17 mouse cellular contexts compared by ENCODE assay signal in the genomic region with DNA sequence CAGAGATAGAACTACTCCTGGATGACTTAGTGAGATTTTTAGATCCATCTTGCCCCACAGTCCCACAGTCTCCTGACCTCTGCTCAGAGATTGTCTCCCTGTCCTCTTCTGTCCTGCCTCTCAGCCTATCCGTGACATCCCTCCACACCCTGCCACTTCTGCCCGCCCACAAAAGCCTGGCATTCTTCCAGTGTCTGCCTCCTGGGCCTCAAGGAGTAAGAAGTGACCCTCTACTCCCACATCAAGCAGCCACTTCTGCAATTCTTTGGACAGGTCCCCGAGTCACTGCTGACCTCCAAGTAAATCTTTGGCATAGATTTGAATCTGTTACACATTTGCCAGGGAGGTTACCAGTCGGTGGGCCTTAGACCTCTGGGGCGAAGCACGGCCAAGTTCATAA. TPM values are rescaled to one million over a fixed set of nuclear protein-coding genes. Genes with fewer than 3 reads are reported as not detected.
DNase-seq lines count a peak whose midpoint lies in the region; ATAC-seq and TF ChIP-seq lines count a peak whose summit lies in the region.
"Had no signal": no experiment of that assay in that cellular context is flagged by ENCODE, and none has a peak within 500 bp of the region (broad histone marks: within the 10 kb centered on the region; RNA-seq: fewer than 3 reads in every experiment).

No protein-coding gene starts in this region.

- POLR2A ChIA-PET in Patski (lab: Charles Lee) = interaction anchor here (1.5 kb wide), 1 partner anchor 18 kb away, joined by 5 read pairs; no protein-coding TSS in a partner anchor

- TF ChIP-seq CTCF in Patski (IDR thresholded peaks at IDR 0.05) = no peak
- TF ChIP-seq CTCF in kidney, postnatal 0 days (IDR thresholded peaks at IDR 0.05; ENCODE audit: low read depth) = no peak
- TF ChIP-seq CTCF in lung, postnatal 0 days (IDR thresholded peaks at IDR 0.05) = no peak
- TF ChIP-seq CTCF in left cerebral cortex, adult 2 months (IDR thresholded peaks at IDR 0.05) = no peak

- no peak overlapping the region for H3K4me2 ChIP-seq in kidney, postnatal 0 days (ENCODE audit: low read length)
- H3K4me2 ChIP-seq in lung, postnatal 0 days (replicated peaks; ENCODE audit: low read depth, low read length) = no peak overlapping the region
- H3K4me2 ChIP-seq: embryonic facial prominence, embryonic 15.5 days; limb, embryonic 15.5 days had no signal

- WGBS in kidney, postnatal 0 days = 36% methylated on average over 6 of the region's 6 CpGs
- WGBS in lung, postnatal 0 days = 42% methylated on average over 6 of the region's 6 CpGs

- H3K36me3 ChIP-seq in kidney, postnatal 0 days (ENCODE audit: insufficient read depth, low read length) = no peaks in the 10 kb centered on the region
- H3K36me3 ChIP-seq in lung, postnatal 0 days (ENCODE audit: insufficient read depth, low read length) = no peaks in the 10 kb centered on the region
- H3K36me3 ChIP-seq: embryonic facial prominence, embryonic 15.5 days; limb, embryonic 15.5 days had no signal

- no peaks in the 10 kb centered on the region for H3K9me3 ChIP-seq in kidney, postnatal 0 days (replicated peaks; ENCODE audit: low read length)
- no peaks in the 10 kb centered on the region for H3K9me3 ChIP-seq in lung, postnatal 0 days (ENCODE audit: low read length)
- H3K9me3 ChIP-seq: embryonic facial prominence, embryonic 15.5 days; limb, embryonic 15.5 days had no signal

- in situ Hi-C loops in Patski (cut with MboI; ENCODE audit: low pct_unique_long_range_greater_than_20kb) = no loop called here

- ATAC-seq in Patski = peak; percentile 10
- ATAC-seq in kidney, postnatal 0 days (replicated peaks; ENCODE audit: low FRiP score, low read depth) = peak; percentile 85
- peak; percentile 83 for ATAC-seq in lung, postnatal 0 days

- DNase-seq in 3T3-L1 (ENCODE audit: low read depth, low spot score) (peak; percentile 38), Patski (ENCODE audit: low read depth, low spot score) (no peak)
- DNase-seq in kidney, postnatal 0 days (ENCODE audit: low spot score) = peak; percentile 50
- peak; percentile 54 for DNase-seq in lung, postnatal 0 days (ENCODE audit: low spot score)
- no peak for DNase-seq in layer of hippocampus, adult 11-12 months (ENCODE audit: low spot score)
- no peak for DNase-seq in left cerebral cortex, adult 2 months (ENCODE audit: extremely low spot score in 1 of 2, low spot score in 2 of 2)
- no peak for DNase-seq in heart, postnatal 25 days (ENCODE audit: low spot score)
- DNase-seq in left cerebral cortex, adult 18-20 months (ENCODE audit: low spot score in 2 of 2) = no peak
- DNase-seq: adrenal gland, postnatal 36 days; cerebellum, postnatal 25 days; heart, postnatal 4 days; spleen, adult 18-20 months had no signal

- H3K4me1 ChIP-seq in kidney, postnatal 0 days (replicated peaks; ENCODE audit: insufficient read depth, low read length) = 0 out of 2 replicates have a peak, but pooled peaks cover 9% of the 10 kb centered on the region
- no peaks in the 10 kb centered on the region for H3K4me1 ChIP-seq in lung, postnatal 0 days (ENCODE audit: insufficient read depth, low read depth, low read length)
- H3K4me1 ChIP-seq: embryonic facial prominence, embryonic 15.5 days had no signal

- H3K27ac ChIP-seq in kidney, postnatal 0 days = 0 out of 2 replicates have a peak overlapping the region, but pooled peaks have one; percentile 52
- no peak overlapping the region for H3K27ac ChIP-seq in lung, postnatal 0 days (ENCODE audit: low read length)
- H3K27ac ChIP-seq in left cerebral cortex, adult 2 months = no peak overlapping the region
- H3K27ac ChIP-seq: embryonic facial prominence, embryonic 15.5 days; limb, embryonic 15.5 days; stomach, postnatal 0 days had no signal

- no peak overlapping the region for H3K4me3 ChIP-seq in kidney, postnatal 0 days (replicated peaks; ENCODE audit: low read depth, low read length)
- H3K4me3 ChIP-seq in lung, postnatal 0 days (ENCODE audit: low read depth, low read length) = no peak overlapping the region
- H3K4me3 ChIP-seq in left cerebral cortex, adult 2 months = no peak overlapping the region
- H3K4me3 ChIP-seq: embryonic facial prominence, embryonic 15.5 days; limb, embryonic 15.5 days had no signal

- TF ChIP-seq EP300 in lung, postnatal 0 days (IDR thresholded peaks at IDR 0.05) = no peak; the same call in 1 of the 2 replicates

- intact Hi-C loops in left cerebral cortex, adult 2 months (cut with DNase I) = no loop called here
- intact Hi-C loops in heart, postnatal 25 days (cut with DNase I) = no loop called here

- no peak overlapping the region for H3K9ac ChIP-seq in kidney, postnatal 0 days (ENCODE audit: low read depth, low read length)
- no peak overlapping the region for H3K9ac ChIP-seq in lung, postnatal 0 days (replicated peaks; ENCODE audit: low read depth)
- H3K9ac ChIP-seq: embryonic facial prominence, embryonic 15.5 days; limb, embryonic 15.5 days had no signal

- H3K27me3 ChIP-seq in Patski = no peaks in the 10 kb centered on the region
- H3K27me3 ChIP-seq in kidney, postnatal 0 days (ENCODE audit: insufficient read depth, low read length) = no peaks in the 10 kb centered on the region
- no peaks in the 10 kb centered on the region for H3K27me3 ChIP-seq in lung, postnatal 0 days (replicated peaks; ENCODE audit: insufficient read depth, low read length)
- H3K27me3 ChIP-seq: embryonic facial prominence, embryonic 15.5 days; limb, embryonic 15.5 days had no signal

- CTCF ChIA-PET in Patski (lab: Charles Lee) = interaction anchor here (5.5 kb wide), 1 partner anchor 8 kb away, joined by 35 read pairs; the partner anchor contains the start of gene Hoga1

RNA-seq across cellular contexts. Expression of gene 4933411K16Rik, which starts 2.2 kb away (rescaled TPM):
- polyA plus RNA-seq in Patski (2021) = 2.7 TPM
- polyA plus RNA-seq in kidney, postnatal 0 days (2015; fragmentation: Nextera tagmentation; extraction: Ambion mirVana) = 0.34 and 0.38 TPM in 2 replicates
- 0.10 and 0.14 TPM in 2 replicates for polyA plus RNA-seq in lung, postnatal 0 days (2015; fragmentation: Nextera tagmentation; extraction: Ambion mirVana)
- 1 to 10 TPM in 1 of 2 experiments, under 1 TPM in 1; 0.75 to 1.2 TPM for total RNA-seq in left cerebral cortex, adult 2 months (2021)
- total RNA-seq in heart, postnatal 25 days (2021) = not detected
- under 1 TPM; 0.53 to 0.73 TPM for total RNA-seq in left cerebral cortex, adult 18-20 months (2021)
- total RNA-seq: CH12.LX had no signal
- polyA plus RNA-seq: intestine, embryonic 14.5 days; limb, embryonic 15.5 days; stomach, postnatal 0 days had no signal

RNA-seq across cellular contexts. Expression of gene Hoga1, which starts 8.8 kb away (rescaled TPM):
- polyA plus RNA-seq in Patski (2021) = 51.2 TPM
- polyA plus RNA-seq in kidney, postnatal 0 days (2015; fragmentation: Nextera tagmentation; extraction: Ambion mirVana) = 97.6 and 110 TPM in 2 replicates
- 4.9 and 6.4 TPM in 2 replicates for polyA plus RNA-seq in lung, postnatal 0 days (2015; fragmentation: Nextera tagmentation; extraction: Ambion mirVana)
- 1 to 10 TPM; 4.1 to 4.2 TPM for total RNA-seq in left cerebral cortex, adult 2 months (2021)
- total RNA-seq in heart, postnatal 25 days (2021) = 1 to 10 TPM; 1.1 to 1.7 TPM
- total RNA-seq in left cerebral cortex, adult 18-20 months (2021) = 1 to 10 TPM; 4.9 to 5.0 TPM
- total RNA-seq: CH12.LX had no signal

RNA-seq across cellular contexts. Expression of gene Ankrd2, which starts 18.5 kb away (rescaled TPM):
- 0.83 TPM for polyA plus RNA-seq in Patski (2021)
- 0.11 and 0.13 TPM in 2 replicates for polyA plus RNA-seq in kidney, postnatal 0 days (2015; fragmentation: Nextera tagmentation; extraction: Ambion mirVana)
- polyA plus RNA-seq in lung, postnatal 0 days (2015; fragmentation: Nextera tagmentation; extraction: Ambion mirVana) = 0.53 and 0.62 TPM in 2 replicates
- total RNA-seq in left cerebral cortex, adult 2 months (2021) = under 1 TPM in 1 of 2 experiments, not detected in 1; 0.42 TPM
- not detected for total RNA-seq in heart, postnatal 25 days (2021)
- total RNA-seq in left cerebral cortex, adult 18-20 months (2021) = under 1 TPM; 0.30 to 0.44 TPM
- total RNA-seq: CH12.LX had no signal

RNA-seq across cellular contexts. Expression of gene Morn4, which starts 31.9 kb away (rescaled TPM):
- 38.1 TPM for polyA plus RNA-seq in Patski (2021)
- 22.2 and 24.6 TPM in 2 replicates for polyA plus RNA-seq in kidney, postnatal 0 days (2015; fragmentation: Nextera tagmentation; extraction: Ambion mirVana)
- polyA plus RNA-seq in lung, postnatal 0 days (2015; fragmentation: Nextera tagmentation; extraction: Ambion mirVana) = 5.5 and 5.8 TPM in 2 replicates
- total RNA-seq in left cerebral cortex, adult 2 months (2021) = 10 to 100 TPM; 64.0 to 66.2 TPM
- 1 to 10 TPM; 3.3 to 3.7 TPM for total RNA-seq in heart, postnatal 25 days (2021)
- total RNA-seq in left cerebral cortex, adult 18-20 months (2021) = 10 to 100 TPM; 66.2 to 67.8 TPM

RNA-seq across cellular contexts. Expression of gene Pi4k2a, which starts 36.0 kb away (rescaled TPM):
- 47.6 TPM for polyA plus RNA-seq in Patski (2021)
- 31.9 and 33.2 TPM in 2 replicates for polyA plus RNA-seq in kidney, postnatal 0 days (2015; fragmentation: Nextera tagmentation; extraction: Ambion mirVana)
- polyA plus RNA-seq in lung, postnatal 0 days (2015; fragmentation: Nextera tagmentation; extraction: Ambion mirVana) = 24.2 and 24.6 TPM in 2 replicates
- 10 to 100 TPM; 65.6 to 67.3 TPM for total RNA-seq in left cerebral cortex, adult 2 months (2021)
- 10 to 100 TPM; 18.4 to 19.0 TPM for total RNA-seq in heart, postnatal 25 days (2021)
- 10 to 100 TPM; 68.9 to 69.7 TPM for total RNA-seq in left cerebral cortex, adult 18-20 months (2021)

Comparison
In these comparisons a context has a peak if more than half of its experiments do, and no peak if none do; other contexts are left out.
1. DNase-seq: peak in 3T3-L1 (single experiment), kidney, postnatal 0 days (single experiment) and lung, postnatal 0 days (single experiment); none in Patski (single experiment), layer of hippocampus, adult 11-12 months (single experiment), left cerebral cortex, adult 2 months (0 of 2), heart, postnatal 25 days (single experiment) and left cerebral cortex, adult 18-20 months (0 of 2).
2. ATAC-seq: peak in every context shown above with its lines; median percentile 85 in kidney, postnatal 0 days; 83 in lung, postnatal 0 days; 10 in Patski.